Mouse (Mus musculus) small intestine, adult 2 months (tissue): ENCODE measurements around the gene Gls2. TPM values are rescaled to one million over a fixed set of nuclear protein-coding genes. Genes with fewer than 3 reads are reported as not detected.

Experiments
- H3K27ac ChIP-seq: fragments of 200-500 bp; 2 replicates; pipeline ENCODE4 v1.5.1; 2012; ENCODE audit warnings: low read depth, low read length, control low read depth, inconsistent platforms; ENCODE audit not compliant: insufficient read depth
- H3K27me3 ChIP-seq: fragments of 200-500 bp; 2 replicates; pipeline ENCODE4 v1.6.1; 2012; ENCODE audit warnings: mild to moderate bottlenecking, moderate library complexity, low read length, inconsistent platforms; ENCODE audit not compliant: control insufficient read depth, insufficient read depth
- H3K36me3 ChIP-seq: fragments of 200-500 bp; 2 replicates; pipeline ENCODE4 v1.6.1; 2012; ENCODE audit warnings: mild to moderate bottlenecking, low read length, control low read depth, inconsistent platforms; ENCODE audit not compliant: control insufficient read depth, insufficient read depth
- H3K4me1 ChIP-seq: fragments of 200-500 bp; 2 replicates; pipeline ENCODE4 v1.6.1; 2012; ENCODE audit warnings: low read length, inconsistent platforms, mixed read lengths; ENCODE audit not compliant: control insufficient read depth, insufficient read depth, insufficient read length
- H3K4me3 ChIP-seq: fragments of 200-500 bp; 2 replicates; pipeline ENCODE4 v1.5.1; 2012; ENCODE audit warnings: low read depth, mild to moderate bottlenecking, control low read depth, inconsistent platforms, low read length, moderate library complexity
- CTCF ChIP-seq: fragments of 200-500 bp; IDR thresholded peaks from 2 replicates; pipeline ENCODE4 v1.5.1; 2012; ENCODE audit warnings: low read depth, mild to moderate bottlenecking, control low read depth, inconsistent platforms, low read length, moderate library complexity, mixed read lengths; ENCODE audit not compliant: insufficient replicate concordance, insufficient read length; ENCODE audit errors: extremely low read depth
- POLR2A ChIP-seq: fragments of 200-500 bp; IDR thresholded peaks from 2 replicates; pipeline ENCODE4 v1.6.1; 2012; ENCODE audit warnings: low read depth, mild to moderate bottlenecking, control low read depth, inconsistent platforms, low read length, moderate library complexity
- whole genome bisulfite sequencing: fragments of 180-500 bp; shearing (Covaris S2); methylation state at CpG from one replicate; pipeline ENCODE4 v1.1.7; 2018; 5-methylcytosine and 5-hydroxymethylcytosine counted together
- polyA plus RNA-seq: library from polyadenylated mRNA; depleted of rRNA; stranded (reverse); fragments of >200 nt; gene quantifications from 2 replicates; pipeline ENCODE4 v1.2.3, GENCODE M21; 2012; rRNA removed

Gls2 gene
- polyA plus RNA-seq, 1 experiment: 7.5 TPM

DNA sequence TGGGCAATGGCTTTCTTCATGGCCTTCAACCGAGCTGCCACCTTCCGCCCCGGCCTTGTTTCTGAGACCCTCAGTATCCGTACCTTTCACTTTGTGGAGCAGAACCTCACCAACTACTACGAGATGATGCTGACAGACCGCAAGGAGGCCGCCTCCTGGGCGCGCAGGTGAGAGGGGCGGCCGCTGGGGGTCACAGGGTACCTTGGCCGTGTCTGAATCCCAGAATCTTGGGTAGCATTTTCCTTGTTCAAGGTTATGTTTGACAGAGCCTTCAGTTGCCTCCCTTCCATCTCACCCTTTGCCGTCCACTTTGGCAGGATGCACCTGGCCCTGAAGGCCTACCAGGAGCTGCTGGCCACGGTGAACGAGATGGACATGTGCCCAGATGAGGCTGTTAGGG lies 49.9 kb downstream of the Gls2 start:
- H3K4me3 ChIP-seq: no peak overlapping the region
- WGBS: 92% methylated on average over 15 of the region's 15 CpGs
- TF ChIP-seq POLR2A (no peak), CTCF (no peak)
- no peak overlapping the region for H3K27ac ChIP-seq
- H3K4me1 ChIP-seq: no peaks in the 10 kb centered on the region
- H3K27me3 ChIP-seq: no peaks in the 10 kb centered on the region
- no peaks in the 10 kb centered on the region; the same call in 1 of the 2 replicates for H3K36me3 ChIP-seq

DNA sequence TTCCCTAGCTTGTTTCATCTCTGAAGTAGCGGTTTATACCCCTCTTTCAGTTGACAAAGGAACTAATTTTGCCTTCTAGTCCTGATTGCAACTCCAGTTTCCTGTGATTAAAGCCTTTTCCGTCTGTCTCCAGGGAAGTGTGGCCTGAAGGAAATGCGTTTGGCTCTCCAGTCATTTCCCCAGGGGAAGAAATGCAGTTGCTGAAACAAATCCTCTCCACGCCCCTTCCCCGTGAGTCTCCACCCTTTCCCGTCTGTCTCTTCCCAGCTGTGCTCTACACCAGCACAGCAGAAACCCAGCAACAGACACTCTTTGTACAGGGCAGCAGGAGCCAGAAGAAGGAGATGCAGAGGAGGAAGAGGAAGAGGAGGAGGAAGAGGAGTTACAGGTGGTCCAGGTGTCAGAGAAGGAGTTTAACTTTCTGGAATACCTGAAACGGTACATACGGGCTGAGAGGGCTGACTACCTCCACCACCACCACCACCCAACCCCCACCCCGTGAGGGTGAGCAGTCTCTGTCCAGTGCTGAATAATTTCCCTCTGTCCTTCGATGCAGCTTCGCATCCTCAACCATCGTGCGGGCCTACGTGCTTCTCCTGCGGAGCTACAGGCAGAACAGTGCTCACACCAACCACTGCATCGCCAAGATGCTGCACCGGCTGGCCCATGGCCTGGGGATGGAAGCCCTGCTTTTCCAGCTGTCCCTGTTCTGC lies 52.9 kb downstream of the Gls2 start:
- no peak for TF ChIP-seq POLR2A
- no peak for TF ChIP-seq CTCF
- H3K4me3 ChIP-seq: peak overlapping the region; percentile 36
- H3K27me3 ChIP-seq: no peaks in the 10 kb centered on the region
- WGBS: 82% methylated on average over 17 of the region's 17 CpGs
- H3K27ac ChIP-seq: peak overlapping the region; percentile 44; the same call in 1 of the 2 replicates
- no peaks in the 10 kb centered on the region for H3K4me1 ChIP-seq
- H3K36me3 ChIP-seq: peaks cover 13% of the 10 kb centered on the region

- Histone ChIP-seq H3K4me3 (no peak overlapping the region), H3K36me3 (peaks cover 15% of the 10 kb centered on the region), H3K27me3 (no peaks in the 10 kb centered on the region), H3K4me1 (no peaks in the 10 kb centered on the region), H3K27ac (no peak overlapping the region)
- TF ChIP-seq POLR2A (no peak), CTCF (no peak)
- WGBS: 94% methylated on average over 13 of the region's 13 CpGs
Observed at GRCm38 (mm10) chr10:128250565-128250964, 56.3 kb downstream of the Gls2 start.

DNA sequence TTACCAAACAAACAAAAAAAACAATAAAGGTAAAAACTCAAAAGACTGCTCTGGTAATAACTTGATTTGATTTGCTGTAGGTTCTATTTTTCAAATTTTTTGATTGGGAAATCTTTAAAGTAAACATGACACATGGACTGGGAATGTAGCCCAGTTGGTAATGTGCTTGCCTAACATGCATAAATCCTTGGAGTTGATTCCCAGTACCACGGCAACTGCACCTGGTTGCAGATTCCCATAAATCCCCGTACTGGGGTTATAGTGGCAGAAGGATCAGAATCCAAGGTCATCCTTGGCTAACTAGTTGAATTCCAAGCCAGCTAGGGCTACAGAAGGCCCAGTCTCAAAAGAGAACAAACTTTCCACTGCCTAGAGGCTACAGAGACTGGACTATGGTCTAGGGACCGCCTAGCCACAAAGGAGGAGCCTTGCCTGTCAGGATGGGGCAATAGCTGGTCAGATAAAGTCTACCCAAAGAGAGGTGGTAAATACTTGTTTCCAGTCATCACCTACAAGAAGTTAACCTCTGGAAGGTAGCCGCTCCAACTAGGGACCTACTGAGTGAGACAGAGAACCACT lies 59.5 kb downstream of the Gls2 start, which contains the start of gene Apon:
TSS of gene Apon (plus strand) at position 420 of the 579 bp plus-strand sequence.
- Histone ChIP-seq H3K4me1 (no peaks in the 10 kb centered on the region), H3K36me3 (peaks cover 15% of the 10 kb centered on the region), H3K4me3 (no peak within 1 kb of the TSS), H3K27me3 (no peaks in the 10 kb centered on the region), H3K27ac (no peak within 1 kb of the TSS)
- WGBS: 50% methylated on average over 4 of the region's 4 CpGs
- TF ChIP-seq CTCF: no peak
- TF ChIP-seq POLR2A: no peak

DNA sequence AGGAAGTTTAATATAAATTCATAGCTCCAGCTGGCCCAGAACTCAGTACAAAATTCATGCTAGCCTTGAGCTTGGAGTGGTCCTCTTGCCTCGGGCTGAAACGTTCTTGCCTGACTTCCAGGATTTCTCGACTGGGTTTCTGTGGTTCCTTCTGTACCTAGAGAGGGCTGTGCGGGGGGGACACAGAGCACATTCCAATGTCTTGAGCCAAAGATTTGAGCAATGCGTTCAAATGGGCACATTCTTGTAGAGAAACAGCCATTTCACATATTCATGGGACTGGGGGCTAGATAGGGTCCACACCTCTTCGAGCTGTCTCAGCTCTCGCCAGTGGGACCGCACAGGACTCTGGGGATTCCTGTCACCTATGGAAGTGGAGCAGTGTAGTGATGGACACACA lies 61.7 kb downstream of the Gls2 start:
- no peaks in the 10 kb centered on the region for H3K27me3 ChIP-seq
- H3K4me1 ChIP-seq: no peaks in the 10 kb centered on the region
- TF ChIP-seq POLR2A (no peak), CTCF (no peak)
- 0 out of 2 replicates have a peak, but pooled peaks cover 7% of the 10 kb centered on the region for H3K36me3 ChIP-seq
- 88% methylated on average over 8 of the region's 8 CpGs for WGBS
- H3K27ac ChIP-seq: no peak overlapping the region
- no peak overlapping the region for H3K4me3 ChIP-seq

- Histone ChIP-seq H3K4me3 (no peak overlapping the region), H3K27ac (no peak overlapping the region), H3K4me1 (no peaks in the 10 kb centered on the region), H3K27me3 (no peaks in the 10 kb centered on the region), H3K36me3 (0 out of 2 replicates have a peak, but pooled peaks cover 7% of the 10 kb centered on the region)
- 78% methylated on average over 8 of the region's 8 CpGs for WGBS
- no peak for TF ChIP-seq CTCF
- TF ChIP-seq POLR2A: no peak
Observed at GRCm38 (mm10) chr10:128256328-128256727, 62.1 kb downstream of the Gls2 start.

DNA sequence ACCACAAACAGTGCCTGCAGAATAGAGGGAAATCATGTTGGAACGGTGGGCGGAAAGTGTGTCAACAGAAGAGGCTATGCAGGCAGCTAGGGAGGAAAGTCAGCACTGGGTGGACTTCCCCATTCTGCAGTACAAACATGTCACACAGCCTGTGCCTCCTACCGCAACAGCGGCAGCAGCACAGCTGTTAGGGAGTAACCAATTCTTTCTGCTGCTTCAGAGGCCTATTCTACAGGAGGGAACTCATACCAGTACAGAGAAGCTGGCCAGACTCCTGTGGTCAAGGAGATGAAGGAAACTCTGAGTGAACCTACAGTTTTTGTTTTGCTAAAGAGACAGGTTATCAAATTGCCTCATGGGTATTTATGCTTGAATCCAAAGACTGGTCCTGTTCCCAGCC lies 64.7 kb downstream of the Gls2 start:
- no peaks in the 10 kb centered on the region for H3K27me3 ChIP-seq
- H3K36me3 ChIP-seq: no peaks in the 10 kb centered on the region
- no peaks in the 10 kb centered on the region for H3K4me1 ChIP-seq
- WGBS: 67% methylated on average over 4 of the region's 4 CpGs
- peak overlapping the region; percentile 40; the same call in 1 of the 2 replicates for H3K27ac ChIP-seq
- H3K4me3 ChIP-seq: no peak overlapping the region
- no peak for TF ChIP-seq CTCF
- no peak for TF ChIP-seq POLR2A

Other genes starting within 250 kb of the Gls2 start
- 25.6 and 46.2 TPM in 2 replicates for gene Hsd17b6, start 186.8 kb upstream of the Gls2 start, polyA plus RNA-seq
- 0.89 and 1.5 TPM in 2 replicates for gene Prim1, start 179.3 kb upstream of the Gls2 start, polyA plus RNA-seq
- gene Naca, start 158.9 kb upstream of the Gls2 start, polyA plus RNA-seq: 134 and 160 TPM in 2 replicates
- 27.7 and 38.1 TPM in 2 replicates for gene Ptges3, start 135.5 kb upstream of the Gls2 start, polyA plus RNA-seq
- gene Atp5b, start 111.2 kb upstream of the Gls2 start, polyA plus RNA-seq: 4,528 and 5,521 TPM in 2 replicates
- gene Baz2a, start 102.9 kb upstream of the Gls2 start, polyA plus RNA-seq: 14.1 and 30.8 TPM in 2 replicates
- gene Rbms2, start 14.2 kb upstream of the Gls2 start, polyA plus RNA-seq: 20.8 and 34.9 TPM in 2 replicates
- gene Spryd4, start 17.4 kb downstream of the Gls2 start, polyA plus RNA-seq: 9.4 and 10.5 TPM in 2 replicates
- not detected in 2 replicates for gene Mip, start 31.4 kb downstream of the Gls2 start, polyA plus RNA-seq
- 1.5 and 2.0 TPM in 2 replicates for gene Timeless, start 37.6 kb downstream of the Gls2 start, polyA plus RNA-seq
- gene Apon, start 59.6 kb downstream of the Gls2 start, polyA plus RNA-seq: 0.05 TPM in 1 of 2 replicates, not detected in the other
- 0.08 TPM in 1 of 2 replicates, not detected in the other for gene Apof, start 74.2 kb downstream of the Gls2 start, polyA plus RNA-seq
- 15.3 and 46.8 TPM in 2 replicates for gene Stat2, start 76.1 kb downstream of the Gls2 start, polyA plus RNA-seq
- not detected in 2 replicates for gene Il23a, start 104.3 kb downstream of the Gls2 start, polyA plus RNA-seq
- gene Pan2, start 108.9 kb downstream of the Gls2 start, polyA plus RNA-seq: 10.3 and 17.7 TPM in 2 replicates
- gene Cnpy2, start 128.0 kb downstream of the Gls2 start, polyA plus RNA-seq: 31.8 and 46.6 TPM in 2 replicates
- gene Cs, start 143.3 kb downstream of the Gls2 start, polyA plus RNA-seq: 233 and 588 TPM in 2 replicates
- 36.5 and 79.1 TPM in 2 replicates for gene Coq10a, start 174.5 kb downstream of the Gls2 start, polyA plus RNA-seq
- gene Ankrd52, start 182.7 kb downstream of the Gls2 start, polyA plus RNA-seq: 15.3 and 22.1 TPM in 2 replicates
- gene Slc39a5, start 206.8 kb downstream of the Gls2 start, polyA plus RNA-seq: 165 and 301 TPM in 2 replicates
- gene Nabp2, start 217.0 kb downstream of the Gls2 start, polyA plus RNA-seq: 21.6 and 37.8 TPM in 2 replicates
- gene Rnf41, start 217.2 kb downstream of the Gls2 start, polyA plus RNA-seq: 11.0 and 23.0 TPM in 2 replicates